Mouse (Mus musculus): ENCODE measurements around the gene Tbx4.

DNA sequence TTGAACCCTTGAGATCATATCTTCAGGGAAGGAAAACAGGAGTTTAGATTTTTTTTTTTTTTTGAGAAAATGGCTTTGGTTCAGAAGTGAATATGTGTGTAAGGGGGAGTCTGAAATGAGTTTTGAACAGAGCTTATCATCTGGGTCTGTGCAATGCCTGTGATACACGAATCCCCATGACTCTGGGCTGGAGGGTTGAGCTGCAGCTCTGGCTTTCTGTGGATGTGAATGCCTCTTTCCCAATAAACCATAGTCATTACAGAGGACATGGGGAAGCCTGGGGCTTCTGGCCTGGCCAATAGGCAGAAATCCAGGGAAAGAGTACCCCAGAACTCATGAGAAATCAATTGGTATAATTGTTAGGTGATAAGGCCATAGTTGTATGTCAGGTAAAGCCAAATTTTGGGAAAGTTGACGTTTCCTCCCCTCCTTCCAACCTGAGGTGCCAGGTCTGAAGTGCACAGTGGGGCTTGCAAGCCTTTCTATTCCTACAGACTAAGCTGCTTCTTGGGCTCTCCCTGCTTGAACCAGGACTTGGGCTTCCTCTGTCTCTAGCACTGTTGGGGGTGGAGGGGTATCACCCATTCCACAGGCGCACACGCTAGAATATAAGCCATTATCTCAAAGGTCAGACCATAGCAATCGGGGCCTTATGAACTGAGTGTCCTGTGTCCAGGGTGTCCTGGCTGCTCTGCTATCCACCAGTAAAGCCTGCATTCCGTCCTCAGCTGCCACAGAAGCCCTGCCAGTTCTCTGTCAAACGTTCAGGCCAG is 46.8 kb upstream of the Tbx4 start:
- TF ChIP-seq CTCF (IDR thresholded peaks at IDR 0.05; ENCODE audit: low read depth) (no peak), EP300 (IDR thresholded peaks at IDR 0.05; ENCODE audit: low read depth) (no peak)
